Mouse (Mus musculus) erythroid progenitor cell, adult 5-6 weeks (primary cell): ENCODE results near the gene Ptpa. TPM values are rescaled to one million over a fixed set of nuclear protein-coding genes. Genes with fewer than 3 reads are reported as not detected.

ENCODE experiments used
- ATAC-seq: replicated peaks from 2 replicates; pipeline ENCODE4 v1.8.0; 2016; ENCODE audit warnings: moderate number of reproducible peaks, mild to moderate bottlenecking, moderate TSS enrichment, inconsistent platforms; ENCODE audit not compliant: poor library complexity, low FRiP score, severe bottlenecking
- total RNA-seq, 2 experiments: library from RNA; stranded (forward) in 1 of 2; stranded (reverse) in 1 of 2; fragments of 150-400 nt in 1 of 2; fragments of 186-747, 209-891 nt in 1 of 2; gene quantifications; 2 replicates each; pipeline versions ENCODE4 v1.2.3 to v1.2.4; 2015 to 2017; ENCODE audit warnings: low replicate concordance in 2 of 2

Ptpa gene
- total RNA-seq (2015; ENCODE audit: low replicate concordance) = 118 and 151 TPM in 2 replicates
- 103 and 168 TPM in 2 replicates for total RNA-seq (2017; ENCODE audit: low replicate concordance)

GRCm38 (mm10) chr2:30415936-30416648, at the start of gene Ptpa:
Ptpa (plus strand) TSS chr2:30416039.
- ATAC-seq = peak; percentile 71

GRCm38 (mm10) chr2:30366203-30366602, 49.6 kb upstream of the Ptpa start:
- no peak for ATAC-seq

- no peak for ATAC-seq
Observed at GRCm38 (mm10) chr2:30371544-30371943, 44.3 kb upstream of the Ptpa start.

GRCm38 (mm10) chr2:30372726-30373125, 43.1 kb upstream of the Ptpa start:
- ATAC-seq = no peak

GRCm38 (mm10) chr2:30375893-30376292, 39.9 kb upstream of the Ptpa start:
- ATAC-seq = no peak

- no peak for ATAC-seq
Observed at GRCm38 (mm10) chr2:30377721-30378120, 38.1 kb upstream of the Ptpa start.

- ATAC-seq = no peak
Observed at GRCm38 (mm10) chr2:30379307-30379706, 36.5 kb upstream of the Ptpa start.

GRCm38 (mm10) chr2:30380564-30381376, 35.1 kb upstream of the Ptpa start:
- ATAC-seq = no peak

- peak; percentile 68 for ATAC-seq
Observed at GRCm38 (mm10) chr2:30381377-30381725, 34.5 kb upstream of the Ptpa start.

- ATAC-seq = no peak
Observed at GRCm38 (mm10) chr2:30384814-30385213, 31.0 kb upstream of the Ptpa start.

GRCm38 (mm10) chr2:30385591-30385990, 30.2 kb upstream of the Ptpa start:
- no peak for ATAC-seq

- ATAC-seq = no peak
Observed at GRCm38 (mm10) chr2:30386913-30387312, 28.9 kb upstream of the Ptpa start.

GRCm38 (mm10) chr2:30389000-30389399, 26.8 kb upstream of the Ptpa start:
- no peak for ATAC-seq

- ATAC-seq = peak; percentile 93
Observed at GRCm38 (mm10) chr2:30392114-30392576, 23.7 kb upstream of the Ptpa start, which contains the start of gene Dolpp1. Dolpp1 (plus strand) TSS chr2:30392254.

GRCm38 (mm10) chr2:30392577-30393369, 23.1 kb upstream of the Ptpa start:
- peak; percentile 22 for ATAC-seq

- ATAC-seq = no peak
Observed at GRCm38 (mm10) chr2:30393370-30393656, 22.5 kb upstream of the Ptpa start.

- ATAC-seq = no peak
Observed at GRCm38 (mm10) chr2:30395757-30396156, 20.1 kb upstream of the Ptpa start.

GRCm38 (mm10) chr2:30396246-30396645, 19.6 kb upstream of the Ptpa start:
- no peak for ATAC-seq

GRCm38 (mm10) chr2:30397986-30398512, 17.8 kb upstream of the Ptpa start:
- no peak for ATAC-seq
